In the genomic region with DNA sequence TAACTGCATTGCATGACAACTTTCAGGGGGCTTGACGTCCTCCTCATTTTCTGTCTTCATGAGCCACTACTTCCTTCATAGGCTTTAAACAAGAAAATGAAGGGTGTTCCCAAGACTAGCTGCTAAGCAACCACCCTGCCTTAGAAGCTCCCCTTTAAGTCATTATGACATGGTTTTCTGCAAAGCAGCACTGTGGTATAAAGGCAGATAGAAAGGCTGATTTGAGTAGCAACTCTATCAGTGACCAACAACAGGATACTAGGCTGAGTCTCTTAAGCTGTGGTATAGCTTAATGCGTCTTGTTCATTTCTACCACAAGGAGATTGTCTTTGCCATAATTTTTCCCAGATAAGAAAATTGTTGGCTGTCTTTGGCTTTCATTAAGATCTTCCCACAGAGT, we compare ENCODE assay signal across 18 mouse cellular contexts. TPM values are rescaled to one million over a fixed set of nuclear protein-coding genes. Genes with fewer than 3 reads are reported as not detected.
"Had no signal": no experiment of that assay in that cellular context is flagged by ENCODE, and none has a peak within 500 bp of the region (broad histone marks: within the 10 kb centered on the region; RNA-seq: fewer than 3 reads in every experiment).

Pifo (minus strand) TSS at position 101 of the 400 bp plus-strand sequence.

- H3K4me2 ChIP-seq: liver, embryonic 13.5 days; liver, embryonic 15.5 days; lung, embryonic 14.5 days; midbrain, embryonic 11.5 days; midbrain, embryonic 13.5 days; midbrain, embryonic 15.5 days; neural tube, embryonic 12.5 days; stomach, embryonic 15.5 days had no signal

- H3K36me3 ChIP-seq: liver, embryonic 13.5 days; liver, embryonic 15.5 days; midbrain, embryonic 13.5 days; midbrain, embryonic 15.5 days; neural tube, embryonic 12.5 days; stomach, embryonic 15.5 days had no signal

- H3K4me3 ChIP-seq: liver, embryonic 13.5 days; liver, embryonic 15.5 days; megakaryocyte, embryonic 14.5 days; midbrain, embryonic 13.5 days; midbrain, embryonic 15.5 days; neural tube, embryonic 12.5 days; stomach, embryonic 15.5 days had no signal

- H3K4me1 ChIP-seq: liver, embryonic 13.5 days; liver, embryonic 15.5 days; midbrain, embryonic 13.5 days; midbrain, embryonic 15.5 days; neural tube, embryonic 12.5 days; stomach, embryonic 15.5 days had no signal

- DNase-seq: liver, embryonic 13.5 days; liver, postnatal 0 days; lung, embryonic 14.5 days; lung, postnatal 10 days; lung, postnatal 36 days; right cerebral cortex, postnatal 14 days; thymus, adult 2 months; thymus, postnatal 25 days; thymus, postnatal 4 days had no signal

- ATAC-seq: liver, postnatal 0 days; midbrain, embryonic 13.5 days; midbrain, embryonic 15.5 days had no signal

- H3K9ac ChIP-seq: liver, embryonic 13.5 days; liver, embryonic 15.5 days; liver, postnatal 0 days; lung, embryonic 14.5 days; midbrain, embryonic 13.5 days; midbrain, embryonic 15.5 days; neural tube, embryonic 12.5 days; stomach, embryonic 15.5 days had no signal

- H3K9me3 ChIP-seq: liver, embryonic 13.5 days; liver, embryonic 15.5 days; megakaryocyte, embryonic 14.5 days; midbrain, embryonic 13.5 days; midbrain, embryonic 15.5 days; neural tube, embryonic 12.5 days; stomach, embryonic 15.5 days had no signal

- H3K27ac ChIP-seq: liver, embryonic 13.5 days; liver, embryonic 15.5 days; macrophage; midbrain, embryonic 13.5 days; midbrain, embryonic 15.5 days; neural tube, embryonic 12.5 days; stomach, embryonic 15.5 days; stomach, postnatal 0 days had no signal

- H3K27me3 ChIP-seq: liver, embryonic 13.5 days; liver, embryonic 15.5 days; midbrain, embryonic 13.5 days; midbrain, embryonic 15.5 days; neural tube, embryonic 12.5 days; stomach, embryonic 15.5 days had no signal

RNA-seq across cellular contexts. Expression of gene Pifo, which starts in this region (rescaled TPM):
- polyA plus RNA-seq: liver, embryonic 13.5 days; liver, embryonic 15.5 days; liver, postnatal 0 days; macrophage; neural tube, embryonic 12.5 days; stomach, postnatal 0 days had no signal
